Mouse (Mus musculus) 416B (cell line): ENCODE results near the gene Bcdin3d.

ENCODE experiments used
- DNase-seq: peaks from one replicate; pipeline ENCODE4 v3.0.0; 2011; ENCODE audit warnings: low read depth

The Bcdin3d gene

DNA sequence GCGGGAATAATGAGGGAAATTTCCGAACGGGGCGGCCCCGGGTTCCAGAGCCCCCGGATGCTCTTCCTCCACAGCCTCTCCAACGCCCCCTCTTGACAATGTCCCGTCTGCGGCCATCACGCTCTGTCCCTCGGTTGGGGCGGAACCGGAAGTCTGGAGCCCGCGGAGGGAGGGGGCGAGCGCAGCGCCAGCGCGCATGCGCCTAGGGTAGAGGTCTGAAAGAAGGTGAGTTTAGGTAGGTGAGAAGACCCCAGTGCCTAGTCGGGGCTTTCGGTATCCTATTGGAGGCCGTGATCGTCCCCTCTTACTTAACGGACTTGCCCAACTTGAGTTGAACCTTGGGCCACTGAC, at the start of gene Bcdin3d:
Gene Bcdin3d, minus strand, starts transcription at position 155 of the 351 bp plus-strand sequence.
- peak; percentile 88 for DNase-seq

DNA sequence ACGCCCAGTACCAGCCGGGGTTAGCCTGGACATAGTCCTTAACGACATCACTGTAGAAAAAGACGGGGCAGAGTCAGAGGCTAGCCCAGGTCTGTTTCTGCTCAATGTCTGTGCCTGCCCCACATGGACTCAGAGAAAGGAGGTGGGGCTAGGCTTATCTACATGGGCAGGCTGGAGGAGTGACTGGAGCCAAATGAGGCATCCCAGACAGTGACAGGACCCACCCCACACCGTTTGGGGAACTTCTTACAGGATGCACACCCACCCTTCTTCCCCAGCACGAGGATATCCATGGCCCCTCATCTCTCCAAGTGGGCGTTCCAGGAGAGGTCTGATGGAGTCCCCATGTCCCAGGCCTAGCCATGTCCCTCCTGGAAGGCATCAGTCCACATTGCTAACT, 45.8 kb upstream of the Bcdin3d start:
- no peak for DNase-seq

DNA sequence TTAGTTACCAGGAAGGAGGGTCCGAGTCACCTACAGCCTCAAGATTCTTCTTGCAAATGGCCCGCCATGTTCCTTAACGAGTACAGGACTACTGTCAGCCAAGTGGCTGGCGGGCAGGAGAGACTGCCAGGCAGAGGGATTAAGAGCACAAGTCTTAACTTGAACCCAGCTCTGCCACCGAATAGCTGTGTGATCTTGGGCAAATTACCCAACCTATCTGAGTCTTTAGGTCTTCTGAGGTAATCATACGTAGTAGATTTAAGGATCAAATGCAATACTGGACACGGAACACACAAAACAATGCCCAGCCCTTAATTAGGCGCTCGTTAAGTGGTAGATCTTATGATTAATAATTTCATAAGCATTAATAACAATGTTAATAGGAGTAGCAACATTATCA, 45.1 kb upstream of the Bcdin3d start:
- no peak for DNase-seq

DNA sequence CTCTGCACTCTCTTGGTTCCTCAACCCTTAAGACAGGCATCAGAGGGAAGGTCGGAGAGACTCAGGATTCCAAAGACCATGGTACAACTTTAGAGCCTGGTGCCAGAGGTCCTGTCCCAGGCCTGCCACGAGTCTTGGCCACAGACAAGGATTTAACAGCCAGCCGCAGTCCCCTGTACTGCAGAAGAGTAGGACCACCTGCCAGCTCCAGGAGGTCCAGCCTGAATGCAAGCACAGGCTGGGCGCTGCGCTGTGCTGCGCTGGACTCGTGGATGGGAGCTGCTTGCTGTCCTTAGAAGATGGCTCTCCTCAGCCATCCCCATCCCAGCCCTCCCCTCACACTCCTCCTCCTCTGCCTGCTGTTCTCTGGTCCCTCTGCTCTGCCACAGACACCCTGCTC, 43.2 kb upstream of the Bcdin3d start:
- no peak for DNase-seq

DNA sequence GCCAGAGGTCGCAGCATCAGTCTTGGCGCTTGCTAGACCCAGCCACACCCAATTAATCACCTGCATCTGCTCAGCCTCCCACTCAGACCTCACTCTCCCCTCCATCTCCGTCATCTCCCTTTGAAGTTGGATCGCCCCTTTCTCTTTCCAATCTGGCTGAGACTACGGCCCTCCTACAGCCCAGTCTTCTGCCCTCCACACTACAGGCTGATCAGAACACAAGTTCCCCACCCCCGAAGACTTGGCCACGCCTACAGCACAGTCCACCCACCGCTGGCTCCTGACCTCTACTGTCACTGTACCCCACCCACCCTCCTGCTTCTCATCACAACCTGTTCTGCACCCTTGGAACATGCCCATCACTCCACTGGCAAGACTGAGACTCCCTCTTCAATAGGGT, 42.2 kb upstream of the Bcdin3d start:
- DNase-seq, result no peak

DNA sequence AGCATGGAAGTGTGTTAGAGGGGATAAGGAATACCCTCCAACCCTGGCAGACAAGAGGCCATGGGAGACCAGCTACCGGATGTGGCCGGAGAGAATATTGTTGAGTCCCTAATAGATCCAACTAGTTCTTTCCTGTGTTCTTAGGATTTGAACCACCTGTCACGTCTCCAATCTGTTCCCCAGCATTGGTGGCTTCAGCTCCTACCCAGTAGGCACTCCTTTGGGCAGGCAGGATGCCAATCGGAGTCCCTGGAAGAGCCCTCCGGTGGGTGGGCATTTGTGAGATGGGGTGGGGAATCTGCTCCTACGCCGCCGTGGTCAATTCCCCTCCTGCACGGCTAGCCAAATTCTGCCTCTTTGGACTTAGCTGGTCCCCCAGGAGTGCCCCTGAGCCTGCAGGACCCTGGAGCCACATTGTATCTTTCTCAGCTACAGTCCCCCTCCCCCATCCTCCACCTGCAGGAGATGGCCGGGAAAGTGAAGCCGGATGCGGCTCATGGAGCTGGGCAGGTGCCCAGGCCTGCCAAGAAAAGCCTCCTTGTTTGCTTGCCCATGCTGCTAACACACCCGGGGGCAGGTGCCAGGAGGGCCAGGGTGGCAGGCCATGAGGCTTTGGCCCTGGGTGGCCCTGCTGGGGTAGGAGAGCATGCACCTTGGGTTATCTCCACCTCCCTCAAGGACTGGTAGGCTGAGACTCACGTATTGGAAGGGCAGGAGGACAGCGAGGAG, 37.4 kb upstream of the Bcdin3d start:
- DNase-seq, result no peak

DNA sequence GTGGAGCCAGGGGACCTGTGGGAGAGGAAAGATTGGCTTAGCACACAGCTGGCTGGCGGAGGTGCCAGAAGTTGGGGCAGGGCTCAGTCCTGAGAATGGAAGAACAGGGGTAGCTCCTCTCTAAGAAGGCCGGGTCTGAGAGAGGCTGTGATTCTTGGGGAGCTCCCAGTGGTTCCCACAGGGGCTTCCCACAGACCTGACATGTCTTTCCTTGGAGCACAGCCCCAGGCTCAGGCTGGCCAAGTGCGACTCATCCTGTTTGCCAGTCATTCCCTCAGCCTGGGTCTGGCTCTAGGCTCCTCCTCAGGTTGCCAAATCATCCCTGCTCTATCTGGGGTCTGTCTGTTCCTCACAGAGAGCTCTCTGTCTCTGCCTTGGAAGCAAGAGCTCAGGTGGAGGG, 36.1 kb upstream of the Bcdin3d start:
- no peak for DNase-seq

DNA sequence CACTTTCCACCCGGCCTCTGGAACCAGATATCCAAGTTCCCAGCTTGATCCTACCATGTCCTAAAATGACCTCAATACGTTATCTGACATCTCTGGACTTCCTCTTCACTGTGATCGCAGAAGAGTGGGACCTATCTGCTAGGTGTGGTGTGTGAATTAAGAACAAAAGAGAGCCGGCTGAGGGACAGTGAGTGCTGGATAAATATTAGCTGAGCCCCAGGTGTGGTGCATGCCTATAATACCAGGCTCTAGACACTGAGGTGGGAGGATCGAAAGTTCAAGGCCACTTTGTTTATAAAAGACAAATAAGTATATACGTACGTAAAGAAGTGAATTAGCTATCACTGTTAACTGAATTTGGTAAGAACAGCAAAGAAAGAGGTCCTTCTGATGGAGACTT, 35.3 kb upstream of the Bcdin3d start:
- no peak for DNase-seq

DNA sequence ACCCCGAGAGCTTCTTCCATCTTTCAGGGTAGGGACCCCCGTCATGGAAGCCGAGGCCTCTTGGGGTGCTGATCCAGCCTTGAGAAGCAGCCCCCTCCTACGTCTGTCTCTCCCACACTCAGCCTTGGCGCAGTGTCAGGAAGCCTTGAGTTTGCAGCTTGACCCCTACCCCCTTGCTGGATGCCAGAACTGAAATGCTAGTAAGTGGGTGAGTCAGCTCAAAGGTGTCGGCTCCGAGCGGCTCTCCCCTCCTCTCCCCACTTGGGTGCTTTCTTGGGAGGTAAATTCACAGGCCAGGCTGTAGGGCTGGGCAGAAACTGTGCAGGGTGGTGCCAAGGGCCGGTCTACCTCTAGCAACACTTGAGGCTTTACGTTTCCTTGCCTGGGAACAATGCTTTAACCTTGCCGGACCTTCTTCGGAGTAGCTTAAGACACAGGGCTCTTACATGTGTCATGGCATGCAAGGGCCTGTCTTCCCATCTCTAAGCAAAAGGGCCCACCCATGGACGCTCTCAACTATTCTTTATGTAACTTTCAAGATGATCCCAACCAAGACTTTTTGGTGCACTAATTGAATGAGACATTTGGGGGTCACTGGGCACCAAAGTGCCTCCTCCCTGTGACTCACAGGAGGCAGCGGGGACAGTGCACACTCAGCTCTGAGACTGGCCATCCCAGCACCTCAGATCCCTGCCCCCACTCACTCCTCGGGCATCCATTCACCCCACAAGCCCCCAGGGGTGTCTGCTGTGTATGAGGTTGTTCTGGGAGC, 31.0 kb upstream of the Bcdin3d start:
- no peak for DNase-seq

DNA sequence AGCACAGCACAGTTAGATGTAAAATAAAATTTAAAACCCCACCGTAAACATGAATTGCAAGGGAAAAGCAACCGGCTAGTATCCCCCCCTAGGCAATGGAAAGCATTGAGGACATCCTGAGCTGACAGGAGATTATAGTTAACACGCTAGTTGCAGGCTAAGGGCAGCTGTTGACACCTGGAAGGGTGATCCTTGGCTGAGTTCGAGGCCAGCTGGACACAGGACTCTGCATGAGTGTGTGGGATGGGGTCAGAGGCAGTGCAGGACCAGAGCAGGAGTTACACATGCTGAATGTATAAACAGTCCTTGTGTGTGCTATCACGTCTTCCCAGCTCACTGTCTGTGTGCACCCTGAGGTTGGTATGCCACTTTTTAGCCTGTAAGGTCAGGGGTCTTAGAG, 28.7 kb upstream of the Bcdin3d start:
- DNase-seq, result no peak

DNA sequence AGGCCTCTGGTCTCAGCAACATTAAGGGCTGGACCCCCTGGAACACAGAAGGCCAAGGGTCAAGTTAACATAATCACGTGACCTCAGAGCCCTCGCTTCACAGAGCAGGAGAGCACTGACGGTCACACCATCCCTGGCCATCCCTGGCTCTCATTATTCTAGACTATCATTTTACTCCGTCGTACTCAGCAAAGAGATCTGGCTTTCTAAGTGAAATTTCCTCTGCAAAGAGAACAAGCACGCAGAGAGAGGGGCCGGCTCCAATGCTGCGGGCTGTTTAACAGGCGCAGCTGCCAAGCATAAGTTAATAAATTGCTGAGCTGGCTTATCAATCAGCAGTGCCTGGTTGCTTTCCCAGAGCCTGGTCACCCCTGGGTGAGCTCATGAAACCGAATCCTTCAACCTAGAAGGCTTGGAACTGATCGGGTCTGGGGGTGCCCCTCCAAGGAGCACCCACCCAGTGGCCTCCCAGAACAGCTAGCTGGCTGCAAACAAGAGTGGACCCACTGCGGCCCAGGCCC, 27.8 kb upstream of the Bcdin3d start:
- DNase-seq, result no peak

DNA sequence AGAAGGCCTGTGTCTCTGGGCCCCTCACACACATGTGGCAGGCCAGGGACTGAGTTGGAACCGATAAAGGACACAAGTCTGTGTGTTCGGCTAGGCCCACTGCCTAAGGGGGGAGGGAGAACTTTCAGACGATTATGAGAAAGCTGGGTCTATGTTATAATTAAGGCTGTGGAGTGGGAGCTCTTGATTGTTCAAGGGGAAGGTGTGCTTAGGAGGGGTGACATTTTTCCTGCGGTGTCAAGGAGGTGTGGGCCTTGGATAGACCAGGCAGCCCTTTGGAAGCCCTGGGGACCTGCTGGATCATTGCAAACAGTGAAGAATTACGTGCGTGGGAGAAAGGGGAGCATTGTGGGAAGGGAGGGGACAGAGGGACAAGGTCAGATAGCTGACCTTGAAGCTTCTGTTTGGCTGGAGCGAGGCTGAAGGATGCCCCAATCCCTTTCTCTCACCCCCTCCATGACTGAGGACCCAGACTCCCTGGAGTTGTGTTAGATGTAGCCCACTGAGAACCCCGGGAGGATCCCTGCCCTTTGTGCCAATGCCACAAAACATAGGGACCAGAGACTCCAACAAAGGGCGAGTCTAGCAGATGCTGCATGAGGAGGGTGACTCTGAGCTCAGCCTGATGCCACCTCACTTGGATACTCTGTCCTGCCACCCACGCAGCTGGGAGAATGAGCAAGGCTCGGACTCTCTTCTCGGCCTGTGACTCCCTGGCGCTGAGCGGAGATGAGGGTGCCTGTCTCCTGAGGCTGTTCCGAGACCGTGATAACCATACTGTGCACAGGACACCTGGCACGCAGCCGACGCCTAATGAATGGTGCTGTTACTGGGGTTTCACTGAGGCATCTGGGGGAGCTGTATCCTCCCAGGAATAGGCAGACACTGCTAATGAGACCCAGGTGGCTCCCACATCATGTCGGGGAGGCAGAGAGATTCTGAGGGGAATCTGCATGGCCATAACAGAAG, 27.0 kb upstream of the Bcdin3d start:
- DNase-seq, result no peak

DNA sequence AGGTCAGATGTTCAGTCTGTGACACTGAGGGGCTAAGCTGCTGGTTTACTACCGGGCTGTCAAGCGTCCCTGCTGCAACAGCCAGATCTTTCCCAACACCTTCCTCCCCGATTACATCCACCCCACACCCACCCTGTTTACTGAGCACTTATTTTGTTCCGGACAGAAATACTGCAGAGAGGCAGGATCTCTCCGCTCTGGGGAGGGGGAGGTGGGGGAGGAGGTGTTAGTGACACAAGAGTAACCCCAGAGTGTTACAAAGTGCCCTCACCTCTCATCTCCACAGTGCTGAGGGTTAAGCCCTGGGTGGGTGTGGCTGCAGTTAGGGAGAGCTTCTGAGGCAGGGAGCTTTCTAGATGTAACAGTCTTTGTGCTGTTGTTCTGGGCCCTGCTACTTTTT, 25.8 kb upstream of the Bcdin3d start:
- no peak for DNase-seq

DNA sequence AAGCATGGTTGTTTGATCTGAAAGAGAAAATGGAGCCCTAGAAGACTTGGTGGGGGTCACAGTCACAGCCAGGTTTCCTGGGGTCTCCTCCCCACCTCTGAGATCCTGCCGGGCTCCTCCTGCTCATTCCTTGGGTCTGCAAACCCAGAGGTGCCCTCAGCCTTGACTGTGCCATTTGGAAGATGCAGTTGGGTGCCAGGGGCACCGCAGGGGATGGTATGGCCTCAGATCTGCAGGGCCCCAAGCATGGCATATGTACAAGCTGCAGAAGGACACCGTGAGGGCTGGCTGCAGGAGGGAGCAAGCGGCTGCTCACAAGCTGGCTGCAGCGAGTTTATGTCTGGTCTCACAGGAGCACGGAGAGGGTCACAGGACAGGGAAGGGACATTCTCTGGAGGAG, 25.2 kb upstream of the Bcdin3d start:
- no peak for DNase-seq

DNA sequence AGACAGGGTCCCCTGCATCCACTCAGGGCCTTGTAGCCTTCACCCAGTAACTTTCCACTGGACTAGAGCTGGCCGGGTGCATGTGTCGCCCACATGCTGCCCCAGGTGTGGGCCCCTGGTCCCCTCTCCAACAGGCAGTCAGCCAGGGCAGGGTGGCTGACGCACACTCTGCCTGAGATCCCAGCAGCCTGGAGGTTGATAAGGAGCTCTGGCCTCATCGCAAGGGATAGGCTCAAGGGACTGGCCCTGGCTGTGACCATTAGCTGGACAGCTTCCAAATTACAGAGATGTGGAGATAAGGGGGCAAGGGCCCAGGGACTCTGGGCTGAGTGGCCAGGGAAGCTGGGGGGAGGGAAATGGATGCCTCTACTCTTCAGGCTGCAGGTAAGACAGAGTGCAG, 24.3 kb upstream of the Bcdin3d start:
- DNase-seq, result peak; percentile 29

DNA sequence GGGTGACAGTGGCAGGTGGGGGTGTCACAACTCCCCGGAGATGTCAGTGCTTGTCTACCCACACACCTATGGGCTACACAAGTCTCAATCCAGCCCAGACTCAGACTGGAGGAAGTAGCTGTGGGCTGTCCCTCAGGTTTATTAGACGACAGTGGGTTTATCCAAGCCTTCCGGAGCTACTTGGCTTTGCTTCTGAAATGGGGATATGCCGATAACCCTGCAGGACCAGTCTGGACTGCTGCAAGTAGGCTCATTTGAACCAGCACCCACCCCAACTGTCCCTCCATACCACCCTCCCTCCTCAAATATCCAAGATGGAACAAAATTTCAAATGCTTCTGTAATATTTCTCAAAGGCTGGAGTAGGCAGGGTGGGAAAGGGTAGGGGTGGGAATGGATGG, 23.8 kb upstream of the Bcdin3d start:
- no peak for DNase-seq

DNA sequence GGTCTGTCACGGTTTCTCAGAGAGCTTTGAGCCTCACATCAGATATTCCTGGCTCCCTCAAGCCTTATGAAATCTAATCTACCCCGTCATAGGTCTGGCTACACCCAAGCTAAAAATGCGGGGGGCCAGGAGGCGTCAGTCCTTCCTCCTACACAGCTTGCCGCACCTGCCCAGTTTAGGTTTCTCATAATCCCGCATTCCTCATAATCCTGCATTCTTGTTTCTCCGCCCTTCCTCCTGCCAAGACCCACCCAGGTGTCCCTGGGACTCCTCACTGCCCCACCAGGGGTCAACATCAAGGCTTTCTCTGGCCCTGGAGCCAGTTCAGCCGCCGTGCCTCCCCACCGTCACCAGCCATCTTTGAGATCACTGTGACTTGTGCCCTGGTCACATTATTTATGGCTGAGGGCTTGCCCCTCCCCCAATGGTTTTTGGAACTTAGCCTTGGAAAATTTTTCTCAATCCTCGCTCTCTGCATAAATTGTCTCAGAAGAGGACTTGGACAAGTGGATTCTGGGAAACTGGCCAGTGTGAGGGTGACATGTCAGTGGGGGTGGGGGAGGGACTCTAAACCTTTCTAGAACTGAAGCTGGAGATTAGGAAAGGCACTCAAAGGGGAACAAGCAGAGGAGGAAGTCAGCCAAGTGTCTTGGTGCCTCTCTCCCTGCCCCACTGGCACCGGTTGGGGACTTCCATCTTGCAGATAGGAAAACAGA, 23.2 kb upstream of the Bcdin3d start:
- peak; percentile 23 for DNase-seq

DNA sequence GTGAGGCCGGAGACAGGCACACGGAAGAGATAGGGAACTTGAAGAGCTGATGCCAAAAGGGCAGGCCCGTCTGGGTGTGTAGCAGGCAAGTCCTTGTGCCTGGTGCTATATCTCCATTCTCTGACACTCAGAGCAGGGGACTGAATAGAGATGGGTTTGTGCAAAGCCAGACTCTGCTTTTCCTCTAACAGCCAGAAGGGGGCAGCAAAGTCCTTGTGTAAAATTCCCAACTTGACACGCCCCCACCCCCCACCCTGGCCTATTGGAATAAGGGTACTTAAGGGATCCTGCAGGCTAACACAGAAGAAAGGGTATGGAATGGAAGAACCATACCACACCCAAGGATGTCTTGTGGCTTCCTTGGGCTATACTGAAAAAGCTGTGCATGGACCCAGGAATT, 22.5 kb upstream of the Bcdin3d start:
- peak; percentile 62 for DNase-seq

DNA sequence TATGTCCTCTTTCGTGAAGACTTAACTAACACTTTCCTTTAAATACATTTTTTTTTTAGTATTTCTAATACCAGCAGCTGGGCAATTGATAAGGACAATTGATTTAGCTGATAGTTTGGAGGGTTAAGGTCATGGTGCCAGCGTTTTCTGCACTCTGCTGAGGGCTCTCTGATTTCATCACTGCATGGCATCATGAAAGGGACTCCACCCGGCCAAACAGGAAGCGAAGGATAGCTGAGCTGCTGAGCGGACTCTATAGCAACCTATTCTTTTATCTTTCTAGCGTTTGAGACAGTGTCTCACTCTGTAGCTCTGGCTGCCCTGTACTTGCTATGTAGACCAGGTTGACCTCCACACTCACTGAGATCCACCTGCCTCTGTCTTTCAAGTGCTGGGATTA, 10.2 kb upstream of the Bcdin3d start:
- DNase-seq, result no peak

DNA sequence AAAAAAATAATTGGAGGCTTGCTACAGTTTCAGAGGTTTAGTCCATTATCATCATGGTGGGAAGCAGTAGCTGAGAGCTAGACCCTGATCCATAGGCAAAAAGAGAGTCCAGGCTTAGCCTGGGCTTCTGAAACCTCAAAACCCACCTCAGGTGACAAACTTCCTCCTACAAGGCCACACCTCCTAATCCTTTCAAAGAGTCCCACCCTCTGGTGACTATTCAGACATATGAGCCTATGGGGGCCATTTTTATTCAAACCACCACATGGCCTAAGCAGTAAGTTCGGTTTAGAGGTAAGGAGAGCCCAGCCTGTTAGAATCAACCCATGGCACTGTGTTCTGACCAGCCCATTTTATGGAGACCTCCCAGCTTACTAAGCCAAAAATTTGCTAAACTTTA, 1.3 kb upstream of the Bcdin3d start:
- peak; percentile 58 for DNase-seq

DNA sequence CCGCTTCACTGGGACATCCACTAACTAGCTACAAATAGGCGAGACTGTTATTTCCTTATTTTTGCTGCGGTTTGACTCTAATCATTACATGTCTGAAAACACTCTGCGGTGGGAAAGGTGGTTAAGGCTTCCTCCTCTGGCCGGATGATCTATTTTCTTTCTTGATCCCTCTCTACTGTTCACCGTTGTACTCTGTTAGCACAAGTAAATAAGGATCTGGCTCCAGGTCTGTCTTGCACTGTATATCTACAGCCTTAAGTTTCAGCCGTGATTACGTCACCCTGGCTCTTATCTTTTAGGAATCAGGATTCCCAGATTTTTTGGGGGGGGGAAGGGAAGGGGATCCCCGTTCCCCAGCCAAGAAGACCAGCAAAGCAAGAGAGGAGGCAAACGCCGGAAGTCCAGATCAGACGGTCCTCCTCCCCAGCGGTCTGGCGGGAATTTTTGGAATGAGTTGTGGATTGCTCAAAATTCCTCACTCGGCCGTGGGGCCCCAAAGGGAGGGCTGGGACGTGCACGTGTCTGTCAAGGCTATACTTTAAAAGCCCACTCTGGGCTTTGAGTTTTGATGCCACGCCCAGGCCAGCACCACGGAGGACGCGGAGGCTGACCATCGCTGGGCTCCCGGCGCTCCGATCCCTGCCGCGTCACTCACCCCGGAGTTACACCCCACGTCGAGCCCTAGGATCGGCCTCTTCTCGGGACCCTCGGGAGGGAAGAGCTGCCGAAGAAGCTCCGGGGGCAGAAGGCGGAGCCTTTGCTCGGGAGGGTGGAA, 542 bp downstream of the Bcdin3d start:
- peak; percentile 82 for DNase-seq
